Mouse (Mus musculus) heart, embryonic 11.5 days (tissue): Measurements from ENCODE around the gene Axl. TPM values are rescaled to one million over a fixed set of nuclear protein-coding genes. Genes with fewer than 3 reads are reported as not detected.

Experiments used
- ATAC-seq: fragments of 200-750 bp; cut with Nextera tagmentation; replicated peaks from 2 replicates; pipeline ENCODE4 v1.8.0; 2017; ENCODE audit warnings: moderate library complexity; ENCODE audit not compliant: insufficient number of reproducible peaks, low FRiP score, low TSS enrichment
- H3K27ac ChIP-seq: fragments of 300-500 bp; sonication (generic); 2 replicates; pipeline ENCODE4 v1.5.1; 2014; ENCODE audit warnings: mild to moderate bottlenecking, low read depth, low read length
- H3K27me3 ChIP-seq: fragments of 300-500 bp; sonication (generic); 2 replicates; pipeline ENCODE4 v1.6.1; 2014; ENCODE audit warnings: mild to moderate bottlenecking, low read length, mixed read lengths; ENCODE audit not compliant: control insufficient read depth, insufficient read depth
- H3K36me3 ChIP-seq: fragments of 300-500 bp; sonication (generic); 2 replicates; pipeline ENCODE4 v1.6.1; 2014; ENCODE audit warnings: mild to moderate bottlenecking, low read length, moderate library complexity, mixed read lengths; ENCODE audit not compliant: control insufficient read depth, insufficient read depth
- H3K4me1 ChIP-seq: fragments of 300-500 bp; sonication (generic); 2 replicates; pipeline ENCODE4 v1.6.1; 2014; ENCODE audit warnings: low read length; ENCODE audit not compliant: control insufficient read depth, insufficient read depth
- H3K4me2 ChIP-seq: fragments of 300-500 bp; sonication (generic); 2 replicates; pipeline ENCODE4 v1.6.1; 2014; ENCODE audit warnings: mild to moderate bottlenecking, moderate library complexity
- H3K4me3 ChIP-seq: fragments of 300-500 bp; sonication (generic); 2 replicates; pipeline ENCODE4 v1.5.1; 2014; ENCODE audit warnings: low read depth, low read length
- H3K9ac ChIP-seq: fragments of 300-500 bp; sonication (generic); 2 replicates; pipeline ENCODE4 v1.6.1; 2014; ENCODE audit warnings: mild to moderate bottlenecking, low read depth, low read length, moderate library complexity
- H3K9me3 ChIP-seq: fragments of 300-500 bp; sonication (generic); replicated peaks from 2 replicates; pipeline ENCODE4 v1.6.1; 2016; ENCODE audit warnings: low read length; ENCODE audit not compliant: control insufficient read depth
- WGBS: fragments of 180-500 bp; shearing (Covaris S2); extraction: QIAGEN DNeasy Blood & Tissue Kit; methylation state at CpG from one replicate; pipeline ENCODE4 v1.1.7; 2014; ENCODE audit not compliant: insufficient replicate concordance; 5-methylcytosine and 5-hydroxymethylcytosine counted together
- polyA plus RNA-seq: library from polyadenylated mRNA; unstranded; fragments of >200 nt; fragmentation: Nextera tagmentation; extraction: Ambion mirVana; gene quantifications from 2 replicates; pipeline ENCODE4 v1.2.1, GENCODE M21; 2014

Axl gene
- polyA plus RNA-seq, 1 experiment from 2014 or later: 54.5 TPM

GRCm38 (mm10) chr7:25718788-25719417 is 69.6 kb downstream of the Axl start, which contains the start of gene Ccdc97:
Ccdc97 (minus strand) TSS chr7:25719088.
- 4% methylated on average over 32 of the region's 32 CpGs for WGBS
- H3K36me3 ChIP-seq: peaks cover 35% of the 10 kb centered on the region
- ATAC-seq: peak; percentile 60

GRCm38 (mm10) chr7:25717478-25717877 is 71.0 kb downstream of the Axl start:
- H3K36me3 ChIP-seq: peaks cover 35% of the 10 kb centered on the region
- H3K27me3 ChIP-seq: no peaks in the 10 kb centered on the region
- H3K9ac ChIP-seq: no peak overlapping the region
- H3K4me2 ChIP-seq: peak overlapping the region; percentile 7; the same call in 1 of the 2 replicates
- no peak overlapping the region for H3K4me3 ChIP-seq
- WGBS: 93% methylated on average over 3 of the region's 3 CpGs
- peaks cover 16% of the 10 kb centered on the region for H3K4me1 ChIP-seq
- H3K27ac ChIP-seq: no peak overlapping the region
- H3K9me3 ChIP-seq: no peaks in the 10 kb centered on the region
- no peak for ATAC-seq

More at GRCm38 (mm10) chr7:25718788-25719417, 69.6 kb downstream of the Axl start, which contains the start of gene Ccdc97:
- no peaks in the 10 kb centered on the region for H3K9me3 ChIP-seq
- peak within 1 kb of the TSS; percentile 84 for H3K9ac ChIP-seq
- peak within 1 kb of the TSS; percentile 83 for H3K27ac ChIP-seq
- peak within 1 kb of the TSS; percentile 88 for H3K4me2 ChIP-seq
- peak within 1 kb of the TSS; percentile 76 for H3K4me3 ChIP-seq
- H3K4me1 ChIP-seq: peaks cover 13% of the 10 kb centered on the region
- no peaks in the 10 kb centered on the region for H3K27me3 ChIP-seq

- Histone ChIP-seq H3K27me3 (no peaks in the 10 kb centered on the region), H3K4me2 (no peak overlapping the region), H3K4me3 (no peak overlapping the region), H3K4me1 (peaks cover 32% of the 10 kb centered on the region), H3K9me3 (no peaks in the 10 kb centered on the region), H3K27ac (no peak overlapping the region), H3K9ac (no peak overlapping the region), H3K36me3 (peaks cover 31% of the 10 kb centered on the region)
- no peak for ATAC-seq
- WGBS: 94% methylated on average over 22 of the region's 22 CpGs
These were observed 72.7 kb downstream of the Axl start for GRCm38 (mm10) chr7:25715731-25716271.

- no peaks in the 10 kb centered on the region for H3K27me3 ChIP-seq
- peaks cover 45% of the 10 kb centered on the region for H3K4me1 ChIP-seq
- H3K4me3 ChIP-seq: no peak overlapping the region
- no peak overlapping the region for H3K27ac ChIP-seq
- H3K36me3 ChIP-seq: peaks cover 31% of the 10 kb centered on the region
- no peak overlapping the region for H3K4me2 ChIP-seq
- no peak for ATAC-seq
- no peaks in the 10 kb centered on the region for H3K9me3 ChIP-seq
- 95% methylated on average over 8 of the region's 8 CpGs for WGBS
- H3K9ac ChIP-seq: no peak overlapping the region
These were observed 73.9 kb downstream of the Axl start for GRCm38 (mm10) chr7:25714581-25714980.

- Histone ChIP-seq H3K4me3 (no peak overlapping the region), H3K36me3 (peaks cover 31% of the 10 kb centered on the region), H3K27ac (0 out of 2 replicates have a peak overlapping the region, but pooled peaks have one; percentile 75), H3K9me3 (no peaks in the 10 kb centered on the region), H3K4me1 (peaks cover 41% of the 10 kb centered on the region), H3K9ac (peak overlapping the region; percentile 52; the same call in 1 of the 2 replicates), H3K27me3 (no peaks in the 10 kb centered on the region), H3K4me2 (no peak overlapping the region)
- no peak for ATAC-seq
- WGBS: 85% methylated on average over 9 of the region's 9 CpGs
These were observed 75.7 kb downstream of the Axl start for GRCm38 (mm10) chr7:25712801-25713200.

- no peaks in the 10 kb centered on the region for H3K9me3 ChIP-seq
- no peaks in the 10 kb centered on the region for H3K27me3 ChIP-seq
- peak; percentile 43 for ATAC-seq
- H3K4me3 ChIP-seq: no peak overlapping the region
- peaks cover 31% of the 10 kb centered on the region for H3K36me3 ChIP-seq
- peak overlapping the region; percentile 16; the same call in 1 of the 2 replicates for H3K4me2 ChIP-seq
- peak overlapping the region; percentile 75 for H3K27ac ChIP-seq
- peaks cover 48% of the 10 kb centered on the region for H3K4me1 ChIP-seq
- 5% methylated on average over 7 of the region's 7 CpGs for WGBS
- peak overlapping the region; percentile 52; the same call in 1 of the 2 replicates for H3K9ac ChIP-seq
These were observed 76.7 kb downstream of the Axl start for GRCm38 (mm10) chr7:25711731-25712197.

GRCm38 (mm10) chr7:25711165-25711564 is 77.3 kb downstream of the Axl start:
- ATAC-seq: no peak
- peaks cover 31% of the 10 kb centered on the region for H3K36me3 ChIP-seq
- no peak overlapping the region; the same call in 1 of the 2 replicates for H3K4me2 ChIP-seq
- no peaks in the 10 kb centered on the region for H3K9me3 ChIP-seq
- H3K27ac ChIP-seq: peak overlapping the region; percentile 75
- H3K27me3 ChIP-seq: no peaks in the 10 kb centered on the region
- H3K4me1 ChIP-seq: peaks cover 54% of the 10 kb centered on the region
- no peak overlapping the region for H3K9ac ChIP-seq
- no peak overlapping the region for H3K4me3 ChIP-seq
- 44% methylated on average over 5 of the region's 5 CpGs for WGBS

- peaks cover 28% of the 10 kb centered on the region for H3K36me3 ChIP-seq
- no peaks in the 10 kb centered on the region for H3K9me3 ChIP-seq
- 6% methylated on average over 5 of the region's 7 CpGs for WGBS
- peak overlapping the region; percentile 4; the same call in 1 of the 2 replicates for H3K4me3 ChIP-seq
- peak overlapping the region; percentile 65 for H3K9ac ChIP-seq
- ATAC-seq: 0 out of 2 replicates have a peak, but pooled peaks have one; percentile 37
- H3K27ac ChIP-seq: peak overlapping the region; percentile 75
- H3K27me3 ChIP-seq: no peaks in the 10 kb centered on the region
- peaks cover 57% of the 10 kb centered on the region for H3K4me1 ChIP-seq
- peak overlapping the region; percentile 58 for H3K4me2 ChIP-seq
These were observed 77.9 kb downstream of the Axl start for GRCm38 (mm10) chr7:25710519-25711130.
